Mouse (Mus musculus): Measurements from ENCODE around the gene Rab3a.

Rab3a gene

DNA sequence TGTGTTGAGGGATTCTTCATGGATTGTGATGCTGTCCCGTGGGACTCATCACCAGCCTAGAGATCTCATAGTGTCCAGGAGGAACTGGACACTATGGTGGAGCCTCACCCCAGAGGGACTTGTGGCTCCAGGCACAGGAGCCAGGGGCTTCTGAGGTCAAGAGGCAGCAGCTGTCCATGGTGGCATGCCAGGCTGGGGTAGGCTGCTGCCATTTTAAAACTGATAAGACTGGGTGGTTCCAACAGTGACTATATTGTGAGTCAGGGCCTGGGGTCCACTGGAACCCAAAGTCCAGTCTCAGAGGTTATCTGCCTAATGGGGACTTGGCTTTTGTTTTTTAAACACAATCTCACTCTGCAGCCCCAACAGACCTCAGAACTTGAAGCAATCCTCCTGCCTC, 47.4 kb downstream of the Rab3a start:
- DNase-seq (ENCODE audit: low spot score), result no peak

DNA sequence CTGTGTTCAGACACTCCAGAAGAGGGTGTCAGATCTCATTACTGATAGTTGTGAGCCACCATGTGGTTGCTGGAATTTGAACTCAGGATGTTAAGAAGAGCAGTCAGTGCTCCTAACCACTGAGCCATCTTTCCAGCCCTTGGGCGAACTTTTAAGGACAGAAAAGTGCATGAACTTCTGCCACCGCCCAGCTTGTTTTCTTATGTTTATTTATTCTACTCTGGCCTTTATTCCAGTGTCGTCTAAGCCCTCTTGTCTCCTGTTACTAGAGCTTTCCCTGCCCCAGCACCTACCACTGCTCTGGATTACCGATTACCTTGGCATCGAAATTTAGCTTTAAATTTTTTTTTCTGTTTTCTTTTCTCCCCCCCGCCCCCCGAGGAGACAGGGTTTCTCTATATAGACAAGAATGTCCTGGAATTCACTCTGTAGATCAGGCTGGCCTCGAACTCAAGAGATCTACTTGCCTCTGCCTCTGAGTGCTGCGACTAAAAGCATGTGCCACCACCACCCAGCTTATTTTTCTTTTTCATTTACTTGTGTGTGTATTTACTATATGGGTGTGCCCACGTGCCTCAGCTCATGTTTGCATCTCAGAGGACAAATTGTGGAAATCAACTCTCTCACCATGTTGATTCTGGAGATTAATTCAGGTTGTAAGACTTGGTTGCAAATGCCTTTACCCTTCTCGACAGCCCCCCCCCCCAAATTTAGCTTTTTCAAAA, 48.5 kb downstream of the Rab3a start:
- DNase-seq (ENCODE audit: low spot score), result no peak

DNA sequence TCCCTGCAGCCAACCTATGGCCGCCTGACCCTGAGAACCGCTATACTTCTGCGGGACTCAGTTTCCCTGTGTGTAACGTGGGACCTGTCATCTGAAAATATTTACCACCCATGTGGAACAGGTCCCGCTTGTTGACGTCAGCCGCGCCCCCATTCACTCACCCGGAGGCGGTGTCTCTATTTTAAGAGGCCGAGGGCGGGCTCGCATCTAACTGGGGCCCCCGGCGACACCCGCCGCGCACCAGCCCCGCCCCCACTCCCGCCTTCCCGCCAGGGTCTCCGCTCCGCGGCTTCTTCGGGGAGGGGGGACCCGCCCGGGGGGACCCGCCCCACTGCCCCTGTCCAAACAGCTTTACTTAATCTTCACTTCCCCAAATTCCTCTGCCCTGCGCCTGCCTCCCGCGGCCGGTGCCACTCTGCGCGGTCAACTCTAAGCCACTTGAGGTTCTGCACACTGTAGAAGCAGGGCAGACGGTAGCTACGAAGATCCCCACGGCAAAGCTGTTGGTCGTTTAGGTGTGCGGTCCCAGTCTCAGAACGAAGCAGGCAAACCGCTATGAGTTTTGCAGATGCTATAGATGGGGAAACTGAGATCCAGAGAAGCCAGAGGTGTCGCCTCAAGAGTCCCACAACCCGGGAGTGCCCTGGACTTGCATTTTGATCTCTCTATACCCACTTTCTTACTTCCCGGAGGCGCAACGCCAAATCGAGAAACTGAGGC, 49.4 kb downstream of the Rab3a start:
- DNase-seq (ENCODE audit: low spot score), result peak; percentile 33

DNA sequence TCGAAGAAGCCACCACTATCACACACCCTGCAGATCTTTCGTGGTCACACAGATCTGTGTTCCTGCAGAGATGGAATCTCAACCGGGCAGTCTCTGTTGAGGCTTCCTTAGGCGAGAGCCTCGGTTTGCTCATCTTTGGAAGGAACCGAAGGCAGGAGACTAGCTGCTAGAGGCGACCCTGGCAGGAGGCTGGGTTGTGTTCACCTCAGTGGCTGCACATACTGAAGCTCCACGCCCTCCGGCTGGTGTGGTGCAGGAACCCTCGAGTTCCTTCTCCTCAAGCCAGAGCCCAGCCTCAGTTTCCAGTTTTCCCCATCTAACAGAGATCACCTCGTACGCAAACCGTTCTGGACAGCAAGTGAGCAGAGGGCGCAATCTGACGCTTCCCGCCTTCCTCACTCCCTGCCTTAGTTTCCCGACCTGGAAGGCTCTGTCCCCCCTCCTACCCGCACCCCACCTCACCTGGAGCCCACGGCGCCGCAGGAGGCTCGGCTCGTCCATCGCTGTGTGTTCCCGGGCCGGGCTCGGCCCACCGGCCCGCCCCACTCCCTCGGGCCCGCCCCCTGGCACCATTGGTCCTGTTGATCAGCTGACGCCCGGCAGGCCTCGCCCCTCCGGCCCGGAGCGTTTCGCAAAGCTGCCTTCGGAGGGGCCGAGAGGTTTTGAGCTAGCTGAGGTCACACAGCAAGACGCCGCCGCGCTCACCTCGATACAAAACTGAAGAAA, 50.2 kb downstream of the Rab3a start, which contains the start of gene Mast3:
TSS of gene Mast3 (minus strand) at position 574 of the 726 bp plus-strand sequence.
- DNase-seq (ENCODE audit: low spot score), result peak; percentile 90

DNA sequence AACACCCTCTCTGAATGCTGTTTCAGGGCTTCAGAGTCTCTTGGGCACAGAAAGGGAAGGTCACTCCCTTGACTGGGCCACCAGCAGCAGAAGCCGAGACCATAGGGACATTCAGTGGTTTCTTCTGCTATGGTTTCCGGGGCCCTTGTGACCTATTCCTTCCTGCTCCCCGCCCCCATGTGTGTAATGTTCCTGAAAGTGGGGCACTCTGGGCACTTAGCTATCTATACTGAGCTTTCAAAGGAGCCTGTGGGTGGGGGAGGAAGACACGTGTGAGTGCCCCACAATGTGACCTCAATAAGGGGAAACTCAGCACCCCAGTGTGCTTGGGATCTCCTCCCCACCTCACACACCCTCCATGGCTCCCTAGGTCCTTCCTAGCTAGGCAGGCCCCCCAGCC, 52.1 kb downstream of the Rab3a start:
- no peak for DNase-seq (ENCODE audit: low spot score)

DNA sequence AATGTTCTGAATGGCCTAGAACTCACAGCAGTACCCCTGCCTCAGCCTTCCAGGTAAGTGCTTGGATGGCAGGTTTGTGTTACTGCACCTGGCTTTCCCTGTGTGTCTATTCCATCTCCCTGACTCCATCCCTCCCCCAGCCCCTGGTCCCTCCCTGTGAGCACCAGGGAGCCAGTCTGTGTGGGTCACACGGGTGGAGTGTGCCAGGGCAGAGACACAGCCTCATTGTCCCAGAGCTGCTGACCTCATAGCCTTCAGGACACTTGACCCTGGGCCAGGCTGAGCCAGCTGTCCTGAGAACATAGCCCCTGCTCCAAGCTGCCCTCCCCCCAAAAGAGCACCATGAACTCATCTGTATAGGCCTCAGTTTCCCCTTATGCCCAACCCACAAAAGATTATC, 52.8 kb downstream of the Rab3a start:
- no peak for DNase-seq (ENCODE audit: low spot score)

DNA sequence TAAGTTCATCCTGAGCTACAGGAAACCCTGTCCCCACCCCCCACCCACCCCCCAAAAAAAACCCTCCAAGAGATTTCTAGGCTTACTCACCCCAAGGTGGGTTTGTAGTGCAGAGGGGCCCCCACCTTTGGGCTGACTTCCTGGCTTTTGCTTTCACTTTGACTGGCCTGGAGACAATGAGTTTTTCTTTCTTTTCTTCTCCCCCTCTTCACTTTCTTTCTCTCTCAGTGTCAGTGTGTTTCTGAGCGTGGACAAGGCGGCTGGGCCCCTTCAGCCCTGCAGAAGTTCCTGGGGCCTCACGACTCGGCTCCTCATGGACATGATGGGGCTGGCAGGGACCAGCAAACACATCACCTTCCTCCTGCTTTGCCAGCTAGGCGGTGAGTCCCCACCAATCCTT, 53.8 kb downstream of the Rab3a start, which contains the start of gene Il12rb1:
TSS of gene Il12rb1 (plus strand) at position 211 of the 400 bp plus-strand sequence.
- DNase-seq (ENCODE audit: low spot score), result no peak
